Mouse (Mus musculus): Measurements from ENCODE around the gene Cmss1.
A peak's percentile ranks its signal among the peaks of the same experiment; 100 is the strongest.

Gene Cmss1

GRCm38 (mm10) chr16:57558258-57558657 is 48.4 kb downstream of the Cmss1 start:
- DNase-seq (ENCODE audit: low spot score) = no peak

- DNase-seq (ENCODE audit: low spot score) = no peak
Observed at GRCm38 (mm10) chr16:57556244-57556643, 50.4 kb downstream of the Cmss1 start.

- no peak for DNase-seq (ENCODE audit: low spot score)
Observed at GRCm38 (mm10) chr16:57555667-57556066, 51.0 kb downstream of the Cmss1 start.

GRCm38 (mm10) chr16:57554886-57555400 is 51.7 kb downstream of the Cmss1 start:
- DNase-seq (ENCODE audit: low spot score) = no peak

- no peak for DNase-seq (ENCODE audit: low spot score)
Observed at GRCm38 (mm10) chr16:57553235-57553634, 53.4 kb downstream of the Cmss1 start.

GRCm38 (mm10) chr16:57552709-57553108 is 54.0 kb downstream of the Cmss1 start:
- DNase-seq (ENCODE audit: low spot score) = no peak

- DNase-seq (ENCODE audit: low spot score) = no peak
Observed at GRCm38 (mm10) chr16:57551617-57552016, 55.0 kb downstream of the Cmss1 start.

GRCm38 (mm10) chr16:57550817-57551216 is 55.8 kb downstream of the Cmss1 start:
- no peak for DNase-seq (ENCODE audit: low spot score)

GRCm38 (mm10) chr16:57550088-57550487 is 56.6 kb downstream of the Cmss1 start:
- DNase-seq (ENCODE audit: low spot score) = no peak

- peak; percentile 83 for DNase-seq (ENCODE audit: low spot score)
Observed at GRCm38 (mm10) chr16:57549061-57550037, 57.3 kb downstream of the Cmss1 start.

GRCm38 (mm10) chr16:57548608-57549007 is 58.1 kb downstream of the Cmss1 start:
- no peak for DNase-seq (ENCODE audit: low spot score)

- no peak for DNase-seq (ENCODE audit: low spot score)
Observed at GRCm38 (mm10) chr16:57546355-57546754, 60.3 kb downstream of the Cmss1 start.

- DNase-seq (ENCODE audit: low spot score) = no peak
Observed at GRCm38 (mm10) chr16:57544441-57544840, 62.2 kb downstream of the Cmss1 start.

- no peak for DNase-seq (ENCODE audit: low spot score)
Observed at GRCm38 (mm10) chr16:57543243-57543642, 63.4 kb downstream of the Cmss1 start.

GRCm38 (mm10) chr16:57536511-57536910 is 70.2 kb downstream of the Cmss1 start:
- no peak for DNase-seq (ENCODE audit: low spot score)

GRCm38 (mm10) chr16:57534811-57535210 is 71.9 kb downstream of the Cmss1 start:
- no peak for DNase-seq (ENCODE audit: low spot score)

- no peak for DNase-seq (ENCODE audit: low spot score)
Observed at GRCm38 (mm10) chr16:57534365-57534764, 72.3 kb downstream of the Cmss1 start.

- no peak for DNase-seq (ENCODE audit: low spot score)
Observed at GRCm38 (mm10) chr16:57532081-57532493, 74.6 kb downstream of the Cmss1 start.

GRCm38 (mm10) chr16:57530547-57530946 is 76.1 kb downstream of the Cmss1 start:
- no peak for DNase-seq (ENCODE audit: low spot score)

GRCm38 (mm10) chr16:57528457-57528856 is 78.2 kb downstream of the Cmss1 start:
- DNase-seq (ENCODE audit: low spot score) = no peak

- DNase-seq (ENCODE audit: low spot score) = no peak
Observed at GRCm38 (mm10) chr16:57526893-57527292, 79.8 kb downstream of the Cmss1 start.

GRCm38 (mm10) chr16:57525476-57525875 is 81.2 kb downstream of the Cmss1 start:
- no peak for DNase-seq (ENCODE audit: low spot score)

- no peak for DNase-seq (ENCODE audit: low spot score)
Observed at GRCm38 (mm10) chr16:57525046-57525445, 81.6 kb downstream of the Cmss1 start.
